Mouse (Mus musculus) olfactory bulb, adult 2 months (tissue): Measurements from ENCODE around the gene Arhgef2. TPM values are rescaled to one million over a fixed set of nuclear protein-coding genes. Genes with fewer than 3 reads are reported as not detected.
"Not testable (repeated sequence)": the region's sequence is repeated elsewhere in the genome, so short reads cannot be mapped to it uniquely, and the experiment has no call there.

Experiments
- H3K27ac ChIP-seq: fragments of 200-500 bp; 2 replicates; pipeline ENCODE4 v1.5.1; 2012; ENCODE audit warnings: low read depth, low read length; ENCODE audit not compliant: insufficient read depth
- H3K4me1 ChIP-seq: fragments of 200-500 bp; 2 replicates; pipeline ENCODE4 v1.6.1; 2012; ENCODE audit warnings: low read length; ENCODE audit not compliant: control insufficient read depth, insufficient read depth
- H3K4me3 ChIP-seq: fragments of 200-500 bp; 2 replicates; pipeline ENCODE4 v1.5.1; 2012; ENCODE audit warnings: mild to moderate bottlenecking, low read depth, low read length, moderate library complexity; ENCODE audit not compliant: insufficient read depth
- CTCF ChIP-seq: fragments of 200-500 bp; IDR thresholded peaks from 2 replicates; pipeline ENCODE4 v1.5.1; 2012; ENCODE audit warnings: low read depth, mild to moderate bottlenecking, low read length, moderate library complexity; ENCODE audit not compliant: insufficient read depth
- POLR2A ChIP-seq: fragments of 200-500 bp; IDR thresholded peaks from 2 replicates; pipeline ENCODE4 v1.6.1; 2012; ENCODE audit warnings: mild to moderate bottlenecking, low read depth, low read length, moderate library complexity; ENCODE audit not compliant: insufficient read depth
- WGBS: fragments of 180-500 bp; shearing (Covaris S2); methylation state at CpG from one replicate; pipeline ENCODE4 v1.1.7; 2018; 5-methylcytosine and 5-hydroxymethylcytosine counted together
- polyA plus RNA-seq: library from polyadenylated mRNA; stranded (reverse); fragments of >200 nt; gene quantifications from 2 replicates; pipeline ENCODE4 v1.2.4, GENCODE M21; 2012; ENCODE audit warnings: low replicate concordance; ENCODE audit not compliant: missing spikeins, insufficient read depth, insufficient read length

Arhgef2 gene
- polyA plus RNA-seq, 1 experiment, result not detected

GRCm38 (mm10) chr3:88579454-88580117 lies 26.2 kb upstream of the Arhgef2 start:
- no peak overlapping the region for H3K27ac ChIP-seq
- peak overlapping the region; percentile 88 for H3K4me3 ChIP-seq
- peaks cover 3% of the 10 kb centered on the region; the same call in 1 of the 2 replicates for H3K4me1 ChIP-seq
- under 1% methylated on average over 34 of the region's 34 CpGs for WGBS
- TF ChIP-seq POLR2A, result peak; percentile 71
- no peak for TF ChIP-seq CTCF

- Histone ChIP-seq H3K4me1 (peaks cover 2% of the 10 kb centered on the region; the same call in 1 of the 2 replicates), H3K4me3 (no peak overlapping the region), H3K27ac (no peak overlapping the region)
- no peak for TF ChIP-seq CTCF
- no peak for TF ChIP-seq POLR2A
- 98% methylated on average over 6 of the region's 6 CpGs for WGBS
Observed at GRCm38 (mm10) chr3:88585769-88586168, 20.0 kb upstream of the Arhgef2 start.

GRCm38 (mm10) chr3:88586640-88587039 lies 19.1 kb upstream of the Arhgef2 start:
- no peak for TF ChIP-seq CTCF
- no peak for TF ChIP-seq POLR2A
- Histone ChIP-seq H3K4me3 (no peak overlapping the region), H3K4me1 (no peaks in the 10 kb centered on the region), H3K27ac (no peak overlapping the region)
- 97% methylated on average over 5 of the region's 5 CpGs for WGBS

- no peak for TF ChIP-seq CTCF
- TF ChIP-seq POLR2A, result no peak
- Histone ChIP-seq H3K4me1 (no peaks in the 10 kb centered on the region), H3K4me3 (no peak overlapping the region), H3K27ac (no peak overlapping the region)
- whole genome bisulfite sequencing, result 28% methylated on average over 5 of the region's 5 CpGs
Observed at GRCm38 (mm10) chr3:88590246-88590645, 15.5 kb upstream of the Arhgef2 start.

GRCm38 (mm10) chr3:88591044-88591443 lies 14.7 kb upstream of the Arhgef2 start:
- Histone ChIP-seq H3K27ac (no peak overlapping the region), H3K4me1 (no peaks in the 10 kb centered on the region), H3K4me3 (no peak overlapping the region)
- WGBS, result 66% methylated on average over 3 of the region's 3 CpGs
- TF ChIP-seq POLR2A (no peak), CTCF (no peak)

- H3K27ac ChIP-seq, result no peak overlapping the region
- WGBS, result 20% methylated on average over 9 of the region's 9 CpGs
Observed at GRCm38 (mm10) chr3:88591950-88592731, 13.6 kb upstream of the Arhgef2 start.

GRCm38 (mm10) chr3:88592942-88593576 lies 12.7 kb upstream of the Arhgef2 start:
- Histone ChIP-seq H3K4me3 (no peak overlapping the region), H3K27ac (no peak overlapping the region), H3K4me1 (no peaks in the 10 kb centered on the region)
- TF ChIP-seq POLR2A (no peak), CTCF (no peak)
- WGBS, result 80% methylated on average over 10 of the region's 10 CpGs

More at GRCm38 (mm10) chr3:88591950-88592731, 13.6 kb upstream of the Arhgef2 start:
- TF ChIP-seq CTCF, result no peak
- TF ChIP-seq POLR2A, result no peak
- H3K4me1 ChIP-seq, result no peaks in the 10 kb centered on the region
- H3K4me3 ChIP-seq, result no peak overlapping the region

GRCm38 (mm10) chr3:88593893-88594580 lies 11.7 kb upstream of the Arhgef2 start:
- 71% methylated on average over 10 of the region's 10 CpGs for WGBS
- no peaks in the 10 kb centered on the region for H3K4me1 ChIP-seq

GRCm38 (mm10) chr3:88596547-88596946 lies 9.2 kb upstream of the Arhgef2 start:
- H3K4me3 ChIP-seq, H3K4me1 ChIP-seq, H3K27ac ChIP-seq: not testable (repeated sequence)
- WGBS, result 84% methylated on average over 4 of the region's 4 CpGs

More at GRCm38 (mm10) chr3:88593893-88594580, 11.7 kb upstream of the Arhgef2 start:
- H3K4me3 ChIP-seq, result no peak overlapping the region
- no peak for TF ChIP-seq CTCF
- no peak for TF ChIP-seq POLR2A
- no peak overlapping the region for H3K27ac ChIP-seq
